Mouse (Mus musculus) liver, adult 2 months (tissue): ENCODE data around the gene Snai1.

Experiments
- CTCF ChIP-seq: fragments of 200-500 bp; IDR thresholded peaks from 2 replicates; pipeline ENCODE4 v1.5.1; 2011; ENCODE audit warnings: low read depth, low read length, control low read depth
- POLR2A ChIP-seq: fragments of 200-500 bp; IDR thresholded peaks from 2 replicates; pipeline ENCODE4 v1.6.1; 2011; ENCODE audit warnings: low read length, control low read depth; ENCODE audit not compliant: insufficient read depth; ENCODE audit errors: extremely low read depth

DNA sequence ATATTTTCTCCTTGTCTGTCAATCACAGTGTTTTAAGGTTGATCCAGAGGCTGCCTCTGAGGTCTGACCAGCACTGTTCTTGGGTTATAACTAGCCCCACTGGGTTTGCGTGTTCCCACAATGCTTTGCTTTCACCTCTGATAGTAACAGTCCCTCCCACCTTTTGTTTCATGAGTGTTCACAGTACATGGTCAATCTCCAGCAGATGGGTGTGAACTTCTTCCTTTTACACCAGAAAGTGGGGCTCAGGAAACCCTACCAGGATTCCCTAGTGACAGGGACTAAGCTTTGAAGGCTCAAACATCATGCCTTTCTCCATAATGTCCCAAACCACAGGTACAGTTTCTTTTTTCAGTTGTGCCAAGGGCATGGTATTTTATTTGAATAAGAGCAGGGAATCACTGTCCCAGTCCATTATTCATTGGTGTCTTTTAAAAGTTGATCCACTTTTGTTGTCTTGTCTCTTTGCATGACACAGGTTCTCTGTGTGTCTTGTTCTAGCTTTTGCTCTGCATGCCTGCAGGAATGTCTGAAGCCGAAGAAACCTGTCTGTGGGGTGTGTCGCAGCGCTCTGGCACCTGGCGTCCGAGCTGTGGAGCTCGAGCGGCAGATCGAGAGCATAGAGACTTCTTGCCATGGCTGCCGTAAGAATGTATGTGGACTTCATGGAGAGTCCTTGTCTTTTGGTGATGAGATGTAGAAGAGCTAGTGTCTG, 31.3 kb upstream of the Snai1 start:
- no peak for TF ChIP-seq CTCF
- no peak for TF ChIP-seq POLR2A
